Mouse (Mus musculus) CH12.LX (cell line): Measurements from ENCODE around the gene Tasp1. TPM values are rescaled to one million over a fixed set of nuclear protein-coding genes. Genes with fewer than 3 reads are reported as not detected.

Source experiments
- DNase-seq: peaks from one replicate; pipeline ENCODE4 v3.0.0-alpha.2; 2013; ENCODE audit errors: extremely low read depth
- H3K27ac ChIP-seq: 2 replicates; pipeline ENCODE4 v1.5.1; 2012; ENCODE audit warnings: low read depth, mild to moderate bottlenecking, control low read depth, moderate library complexity; ENCODE audit not compliant: insufficient read depth
- H3K27me3 ChIP-seq: replicated peaks from 2 replicates; pipeline ENCODE3; 2012; ENCODE audit warnings: inconsistent platforms
- H3K36me3 ChIP-seq, 2 experiments: replicated peaks in 1 of 2; 2 replicates each; pipeline versions ENCODE3 to v1.6.1; 2012; ENCODE audit warnings: inconsistent platforms in 1 of 2, low read length in 1 of 2, mild to moderate bottlenecking in 1 of 2, mixed read lengths in 1 of 2, moderate library complexity in 1 of 2; ENCODE audit not compliant: control insufficient read depth in 1 of 2, insufficient read depth in 1 of 2
- H3K4me1 ChIP-seq, 2 experiments: 2 replicates each; pipeline ENCODE4 v1.6.1; 2012; ENCODE audit warnings: inconsistent platforms in 1 of 2, moderate library complexity in 1 of 2; ENCODE audit not compliant: insufficient read depth in 2 of 2, control insufficient read depth in 1 of 2
- H3K4me2 ChIP-seq: 2 replicates; pipeline ENCODE4 v1.6.1; 2012; ENCODE audit warnings: low read depth, mild to moderate bottlenecking, control low read depth; ENCODE audit not compliant: poor library complexity, insufficient read depth, severe bottlenecking
- H3K4me3 ChIP-seq, 3 experiments: fragments of 150-350 bp in 1 of 3; sonication (generic) in 1 of 3; replicated peaks in 1 of 3; 2 replicates each; pipeline versions ENCODE3 to v1.5.1; 2011 to 2012; ENCODE audit warnings: low read depth in 2 of 3, low read length in 2 of 3, mild to moderate bottlenecking in 2 of 3, moderate library complexity in 2 of 3, control low read depth in 1 of 3, improper control_type of control experiment in 1 of 3, inconsistent platforms in 1 of 3, mixed read lengths in 1 of 3; ENCODE audit not compliant: poor library complexity in 1 of 3
- H3K79me2 ChIP-seq: replicated peaks from 2 replicates; pipeline ENCODE4 v1.6.1; 2012; ENCODE audit warnings: mild to moderate bottlenecking, moderate library complexity; ENCODE audit not compliant: control insufficient read depth, poor library complexity, insufficient read depth, severe bottlenecking; ENCODE audit errors: extremely low read depth
- H3K9ac ChIP-seq: 2 replicates; pipeline ENCODE4 v1.6.1; 2012; ENCODE audit warnings: low read depth, mild to moderate bottlenecking, control low read depth, moderate library complexity; ENCODE audit not compliant: insufficient read depth
- H3K9me3 ChIP-seq: replicated peaks from 2 replicates; pipeline ENCODE3; 2012; ENCODE audit warnings: low read length, inconsistent platforms, mixed read lengths
- CHD1 ChIP-seq: IDR thresholded peaks from 2 replicates; pipeline ENCODE4 v1.6.1; 2012; ENCODE audit warnings: low read depth, low read length, improper control_type of control experiment, inconsistent platforms
- CTCF ChIP-seq, 2 experiments: IDR thresholded peaks in 1 of 2; conservative IDR thresholded peaks in 1 of 2; 2 replicates each; pipeline ENCODE4 v1.5.1; 2011 to 2012; ENCODE audit warnings: low read depth in 2 of 2, low read length in 2 of 2, improper control_type of control experiment in 1 of 2, inconsistent platforms in 1 of 2, mild to moderate bottlenecking in 1 of 2, moderate library complexity in 1 of 2
- ELF1 ChIP-seq: IDR thresholded peaks from 2 replicates; pipeline ENCODE4 v1.6.1; 2014; ENCODE audit warnings: low read depth, mild to moderate bottlenecking, inconsistent platforms, low read length, improper control_type of control experiment
- EP300 ChIP-seq: IDR thresholded peaks from 2 replicates; pipeline ENCODE4 v1.6.1; 2011; ENCODE audit warnings: low read length, improper control_type of control experiment
- ETS1 ChIP-seq: conservative IDR thresholded peaks from 2 replicates; pipeline ENCODE4 v1.6.1; 2012; ENCODE audit warnings: low read depth, mild to moderate bottlenecking, inconsistent platforms, low read length, improper control_type of control experiment, moderate library complexity
- HCFC1 ChIP-seq: IDR thresholded peaks from 2 replicates; pipeline ENCODE4 v1.6.1; 2012; ENCODE audit warnings: low read depth, mild to moderate bottlenecking, inconsistent platforms, low read length, improper control_type of control experiment
- JUN ChIP-seq: IDR thresholded peaks from 2 replicates; pipeline ENCODE4 v1.6.1; 2011; ENCODE audit warnings: low read depth, mild to moderate bottlenecking, low read length, improper control_type of control experiment, moderate library complexity; ENCODE audit not compliant: insufficient read depth
- MAX ChIP-seq: IDR thresholded peaks from 2 replicates; pipeline ENCODE4 v1.6.1; 2011; ENCODE audit warnings: low read length, improper control_type of control experiment
- MXI1 ChIP-seq: IDR thresholded peaks from 2 replicates; pipeline ENCODE4 v1.6.1; 2011; ENCODE audit warnings: mild to moderate bottlenecking, low read depth, low read length, improper control_type of control experiment
- MYC ChIP-seq: IDR thresholded peaks from 2 replicates; pipeline ENCODE4 v1.6.1; 2011; ENCODE audit warnings: low read depth, mild to moderate bottlenecking, improper control_type of control experiment, low read length
- NRF1 ChIP-seq: IDR thresholded peaks from 2 replicates; pipeline ENCODE4 v1.6.1; 2014; ENCODE audit warnings: low read depth, mild to moderate bottlenecking, inconsistent platforms, low read length, improper control_type of control experiment, moderate library complexity
- PAX5 ChIP-seq: IDR thresholded peaks from 2 replicates; pipeline ENCODE4 v1.6.1; 2012; ENCODE audit warnings: low read length, inconsistent platforms, mixed read lengths
- POLR2AphosphoS2 ChIP-seq: IDR thresholded peaks from 2 replicates; pipeline ENCODE4 v1.6.1; 2011; ENCODE audit warnings: low read depth, low read length, improper control_type of control experiment
- SIN3A ChIP-seq: IDR thresholded peaks from 2 replicates; pipeline ENCODE4 v1.6.1; 2012; ENCODE audit warnings: low read length, improper control_type of control experiment, inconsistent platforms
- SMC3 ChIP-seq: IDR thresholded peaks from 2 replicates; pipeline ENCODE4 v1.6.1; 2011; ENCODE audit warnings: low read depth, low read length, improper control_type of control experiment
- TBP ChIP-seq: conservative IDR thresholded peaks from 2 replicates; pipeline ENCODE4 v1.6.1; 2011; ENCODE audit warnings: low read depth, low read length, improper control_type of control experiment
- TCF12 ChIP-seq: IDR thresholded peaks from 2 replicates; pipeline ENCODE4 v1.6.1; 2014; ENCODE audit warnings: low read depth, mild to moderate bottlenecking, inconsistent platforms, low read length, improper control_type of control experiment
- UBTF ChIP-seq: IDR thresholded peaks from 2 replicates; pipeline ENCODE4 v1.6.1; 2012; ENCODE audit warnings: low read depth, mild to moderate bottlenecking, inconsistent platforms, low read length, improper control_type of control experiment, moderate library complexity
- USF2 ChIP-seq: conservative IDR thresholded peaks from 2 replicates; pipeline ENCODE4 v1.6.1; 2011; ENCODE audit warnings: low read depth, low read length, improper control_type of control experiment
- ZC3H11A ChIP-seq: IDR thresholded peaks from 2 replicates; pipeline ENCODE4 v1.6.1; 2012; ENCODE audit warnings: low read depth, mild to moderate bottlenecking, inconsistent platforms, low read length, improper control_type of control experiment
- ZNF384 ChIP-seq: IDR thresholded peaks from 2 replicates; pipeline ENCODE4 v1.6.1; 2012; ENCODE audit warnings: low read depth, low read length, improper control_type of control experiment, inconsistent platforms
- dilution Hi-C: fragments of 300-500 bp; cut with MboI; formaldehyde crosslinking; loops from 2 replicates; pipeline ENCODE4 v1.14.3; 2020; ENCODE audit warnings: low sequenced_read_pairs; ENCODE audit not compliant: extremely low pct_unique_long_range_greater_than_20kb, extremely low pct_ligation_motif_present
- in situ Hi-C: fragments of 300-500 bp; cut with MboI; formaldehyde crosslinking; loops from 3 replicates; pipeline ENCODE4 v1.14.3; 2019; ENCODE audit warnings: low sequenced_read_pairs, low pct_ligation_motif_present, low pct_unique_long_range_greater_than_20kb, mixed read lengths
- polyA plus RNA-seq: library from polyadenylated mRNA; unstranded; fragments of >175 nt; gene quantifications from 2 replicates; pipeline ENCODE4 v1.2.1, GENCODE M21; 2012; ENCODE audit warnings: low read depth; ENCODE audit not compliant: insufficient read length
- total RNA-seq, 2 experiments: library from RNA; depleted of rRNA; stranded (reverse); fragments of 300-350 nt in 1 of 2; fragments of >200 nt in 1 of 2; gene quantifications; 2 replicates each; pipeline ENCODE4 v1.2.3; 2012 to 2014

The Tasp1 gene
- total and polyA plus RNA-seq, 3 experiments = 28.8 to 64.5 (median 28.9) TPM

GRCm38 (mm10) chr2:139807887-139808286 is 258.7 kb downstream of the Tasp1 start:
- no peak for DNase-seq
- Histone ChIP-seq H3K4me1 (peaks cover 0 to 3% of the 10 kb centered on the region in 2 experiments; a peak in 1 of 4 replicates), H3K79me2 (no peaks in the 10 kb centered on the region), H3K9me3 (no peaks in the 10 kb centered on the region), H3K4me3 (no peak overlapping the region), H3K27me3 (no peaks in the 10 kb centered on the region), H3K27ac (no peak overlapping the region), H3K4me2 (no peak overlapping the region), H3K36me3 (no peaks in the 10 kb centered on the region), H3K9ac (no peak overlapping the region)
- TF ChIP-seq MAX (no peak), ELF1 (no peak), UBTF (no peak), HCFC1 (no peak), TBP (no peak), MYC (no peak), ZC3H11A (no peak), ETS1 (no peak), SIN3A (no peak), MXI1 (no peak), SMC3 (no peak), POLR2AphosphoS2 (no peak), PAX5 (no peak), CTCF (conservative IDR thresholded peaks at IDR 0.05 in 1 of 2, IDR thresholded peaks at IDR 0.05 in 1 of 2; ENCODE audit: low read depth in 2 of 2, low read length in 2 of 2) (no peak), EP300 (no peak), USF2 (no peak), NRF1 (no peak), TCF12 (no peak), ZNF384 (no peak), CHD1 (no peak)
- dilution Hi-C loops (no loop called here), in situ Hi-C loops (no loop called here)

DNA sequence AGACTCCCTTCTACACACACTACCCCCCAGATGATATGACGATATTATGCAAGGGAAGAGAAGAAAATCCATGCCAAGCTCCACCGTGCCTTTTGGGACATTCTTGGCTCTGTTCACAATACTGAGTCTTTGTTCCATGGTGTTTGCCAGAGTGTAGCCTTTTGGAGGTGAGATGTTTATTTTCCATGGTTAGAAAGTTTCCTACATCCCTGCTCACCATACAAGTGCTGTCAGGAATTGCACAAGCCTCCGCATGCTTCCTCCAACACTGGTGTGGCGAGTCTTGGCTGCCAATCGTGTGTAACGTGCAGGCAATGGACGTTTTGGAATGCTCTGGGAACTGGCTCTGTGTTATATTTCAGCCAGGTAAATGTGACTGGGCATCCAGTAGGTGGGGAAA is 262.6 kb downstream of the Tasp1 start:
- Histone ChIP-seq H3K4me1 (no peaks in the 10 kb centered on the region), H3K27me3 (no peaks in the 10 kb centered on the region), H3K27ac (no peak overlapping the region), H3K4me2 (no peak overlapping the region), H3K79me2 (no peaks in the 10 kb centered on the region), H3K9me3 (no peaks in the 10 kb centered on the region), H3K4me3 (no peak overlapping the region), H3K36me3 (no peaks in the 10 kb centered on the region), H3K9ac (no peak overlapping the region)
- DNase-seq = no peak
- TF ChIP-seq JUN = no peak
- no peak for TF ChIP-seq MXI1
- no peak for TF ChIP-seq UBTF
- TF ChIP-seq EP300 = no peak
- no peak for TF ChIP-seq HCFC1
- no peak for TF ChIP-seq SMC3
- in situ Hi-C loops = no loop called here
- dilution Hi-C loops = no loop called here
